Mouse (Mus musculus) liver, adult 2 months (tissue): Measurements from ENCODE around the gene Noxa1. TPM values are rescaled to one million over a fixed set of nuclear protein-coding genes. Genes with fewer than 3 reads are reported as not detected.
A peak's percentile ranks its signal among the peaks of the same experiment; 100 is the strongest.

ENCODE experiments used
- DNase-seq: peaks from one replicate; pipeline ENCODE4 v3.0.0-alpha.2; 2011; ENCODE audit warnings: low read depth, low spot score; ENCODE audit errors: extremely low read depth
- H3K27ac ChIP-seq: fragments of 200-500 bp; replicated peaks from 2 replicates; pipeline ENCODE4 v1.5.1; 2012; ENCODE audit warnings: low read depth, mild to moderate bottlenecking, control low read depth, inconsistent platforms, low read length; ENCODE audit not compliant: insufficient read depth
- H3K27me3 ChIP-seq: fragments of 200-500 bp; 2 replicates; pipeline ENCODE4 v1.6.1; 2012; ENCODE audit warnings: mild to moderate bottlenecking, moderate library complexity, low read length, inconsistent platforms; ENCODE audit not compliant: control insufficient read depth, insufficient read depth
- H3K36me3 ChIP-seq: fragments of 200-500 bp; 2 replicates; pipeline ENCODE4 v1.6.1; 2012; ENCODE audit warnings: low read length, inconsistent platforms; ENCODE audit not compliant: control insufficient read depth, insufficient read depth
- H3K4me1 ChIP-seq: fragments of 200-500 bp; 2 replicates; pipeline ENCODE4 v1.6.1; 2011; ENCODE audit warnings: low read length; ENCODE audit not compliant: control insufficient read depth, insufficient read depth
- H3K4me3 ChIP-seq: fragments of 200-500 bp; 2 replicates; pipeline ENCODE4 v1.5.1; 2011; ENCODE audit warnings: low read depth, mild to moderate bottlenecking, control low read depth, low read length, moderate library complexity; ENCODE audit not compliant: insufficient read depth
- H3K79me2 ChIP-seq: fragments of 200-500 bp; 2 replicates; pipeline ENCODE4 v1.6.1; 2012; ENCODE audit warnings: inconsistent platforms, mild to moderate bottlenecking, low read length, moderate library complexity; ENCODE audit not compliant: control insufficient read depth, insufficient read depth
- H3K9ac ChIP-seq: fragments of 200-500 bp; 2 replicates; pipeline ENCODE4 v1.6.1; 2012; ENCODE audit warnings: low read depth, mild to moderate bottlenecking, control low read depth, inconsistent platforms, low read length
- CTCF ChIP-seq: fragments of 200-500 bp; IDR thresholded peaks from 2 replicates; pipeline ENCODE4 v1.5.1; 2011; ENCODE audit warnings: low read depth, low read length, control low read depth
- POLR2A ChIP-seq: fragments of 200-500 bp; IDR thresholded peaks from 2 replicates; pipeline ENCODE4 v1.6.1; 2011; ENCODE audit warnings: low read length, control low read depth; ENCODE audit not compliant: insufficient read depth; ENCODE audit errors: extremely low read depth
- WGBS: fragments of 180-500 bp; shearing (Covaris S2); methylation state at CpG from one replicate; pipeline ENCODE4 v1.1.7; 2018; 5-methylcytosine and 5-hydroxymethylcytosine counted together
- polyA plus RNA-seq: library from polyadenylated mRNA; depleted of rRNA; stranded (reverse); fragments of >200 nt; gene quantifications from 2 replicates; pipeline ENCODE4 v1.2.3, GENCODE M21; 2012
- total RNA-seq: library from RNA; depleted of rRNA; stranded (reverse); fragments of >200 nt; gene quantifications from 2 replicates; pipeline ENCODE4 v1.2.3, GENCODE M21; 2014

Gene Noxa1
- total and polyA plus RNA-seq, 2 experiments, result 0.15 TPM; not detected in 1

- no peak for DNase-seq
- WGBS, result 86% methylated on average over 7 of the region's 7 CpGs
- Histone ChIP-seq H3K79me2 (no peaks in the 10 kb centered on the region), H3K27me3 (no peaks in the 10 kb centered on the region), H3K4me3 (no peak overlapping the region), H3K27ac (no peak overlapping the region), H3K4me1 (peaks cover 12% of the 10 kb centered on the region), H3K9ac (no peak overlapping the region), H3K36me3 (no peaks in the 10 kb centered on the region)
- TF ChIP-seq CTCF (no peak), POLR2A (no peak)
These were observed 26.0 kb upstream of the Noxa1 start for GRCm38 (mm10) chr2:25120963-25121362.

- no peaks in the 10 kb centered on the region for H3K36me3 ChIP-seq
- H3K27ac ChIP-seq, result no peak overlapping the region
- no peak overlapping the region for H3K9ac ChIP-seq
- H3K27me3 ChIP-seq, result no peaks in the 10 kb centered on the region
- no peaks in the 10 kb centered on the region for H3K79me2 ChIP-seq
- H3K4me3 ChIP-seq, result no peak overlapping the region
- WGBS, result 93% methylated on average over 2 of the region's 2 CpGs
- no peak for DNase-seq
- TF ChIP-seq CTCF (no peak), POLR2A (no peak)
- peaks cover 11% of the 10 kb centered on the region; the same call in 1 of the 2 replicates for H3K4me1 ChIP-seq
These were observed 20.5 kb upstream of the Noxa1 start for GRCm38 (mm10) chr2:25115442-25115841.

DNA sequence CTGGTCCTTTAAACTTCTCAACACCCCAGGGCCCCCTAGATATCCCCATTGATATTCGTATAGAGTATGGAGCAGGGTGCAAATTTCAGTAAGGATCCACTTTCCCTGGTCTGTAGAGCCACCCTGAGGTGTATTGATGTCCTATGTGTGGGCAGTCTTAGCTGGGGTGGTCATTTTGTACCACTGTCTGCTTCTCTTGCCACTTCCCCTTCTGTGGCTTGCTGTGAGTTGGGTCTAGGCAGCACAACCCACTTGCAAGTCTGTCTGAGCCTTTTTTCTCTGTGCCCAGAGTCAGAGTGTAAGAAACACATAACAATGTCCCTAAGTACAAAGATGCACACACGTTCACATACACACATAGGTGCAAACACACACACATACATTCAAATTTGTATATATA lies 19.4 kb upstream of the Noxa1 start:
- WGBS, result 90% methylated on average over 2 of the region's 2 CpGs
- no peak for DNase-seq
- Histone ChIP-seq H3K79me2 (no peaks in the 10 kb centered on the region), H3K9ac (no peak overlapping the region), H3K27me3 (no peaks in the 10 kb centered on the region), H3K36me3 (no peaks in the 10 kb centered on the region), H3K4me3 (no peak overlapping the region), H3K4me1 (peaks cover 14% of the 10 kb centered on the region; the same call in 1 of the 2 replicates), H3K27ac (no peak overlapping the region)
- no peak for TF ChIP-seq CTCF
- no peak for TF ChIP-seq POLR2A

- H3K4me1 ChIP-seq, result peaks cover 14% of the 10 kb centered on the region
- peak overlapping the region; percentile 62 for H3K27ac ChIP-seq
- no peaks in the 10 kb centered on the region for H3K79me2 ChIP-seq
- no peak overlapping the region for H3K4me3 ChIP-seq
- 43% methylated on average over 9 of the region's 9 CpGs for WGBS
- no peak for DNase-seq
- H3K36me3 ChIP-seq, result no peaks in the 10 kb centered on the region
- no peaks in the 10 kb centered on the region for H3K27me3 ChIP-seq
- no peak for TF ChIP-seq POLR2A
- no peak for TF ChIP-seq CTCF
- H3K9ac ChIP-seq, result no peak overlapping the region
These were observed 16.3 kb upstream of the Noxa1 start for GRCm38 (mm10) chr2:25111184-25111791.

GRCm38 (mm10) chr2:25110505-25111183 lies 15.7 kb upstream of the Noxa1 start:
- Histone ChIP-seq H3K27me3 (no peaks in the 10 kb centered on the region), H3K4me1 (peaks cover 14% of the 10 kb centered on the region), H3K4me3 (no peak overlapping the region), H3K79me2 (no peaks in the 10 kb centered on the region), H3K27ac (peak overlapping the region; percentile 57), H3K9ac (no peak overlapping the region), H3K36me3 (no peaks in the 10 kb centered on the region)
- TF ChIP-seq POLR2A (no peak), CTCF (no peak)
- DNase-seq, result peak; percentile 85

- Histone ChIP-seq H3K27me3 (no peaks in the 10 kb centered on the region), H3K4me3 (no peak overlapping the region), H3K9ac (no peak overlapping the region), H3K27ac (no peak overlapping the region), H3K4me1 (peaks cover 14% of the 10 kb centered on the region), H3K79me2 (no peaks in the 10 kb centered on the region), H3K36me3 (no peaks in the 10 kb centered on the region)
- DNase-seq, result no peak
- TF ChIP-seq POLR2A (no peak), CTCF (no peak)
These were observed 14.5 kb upstream of the Noxa1 start for GRCm38 (mm10) chr2:25109487-25109886.
